Mouse (Mus musculus) urinary bladder, postnatal 14 days (tissue): ENCODE measurements around the gene Lrrc29.

Experiments
- DNase-seq: peaks from one replicate; pipeline ENCODE4 v3.0.0; 2021; ENCODE audit warnings: low spot score

Lrrc29 gene

DNA sequence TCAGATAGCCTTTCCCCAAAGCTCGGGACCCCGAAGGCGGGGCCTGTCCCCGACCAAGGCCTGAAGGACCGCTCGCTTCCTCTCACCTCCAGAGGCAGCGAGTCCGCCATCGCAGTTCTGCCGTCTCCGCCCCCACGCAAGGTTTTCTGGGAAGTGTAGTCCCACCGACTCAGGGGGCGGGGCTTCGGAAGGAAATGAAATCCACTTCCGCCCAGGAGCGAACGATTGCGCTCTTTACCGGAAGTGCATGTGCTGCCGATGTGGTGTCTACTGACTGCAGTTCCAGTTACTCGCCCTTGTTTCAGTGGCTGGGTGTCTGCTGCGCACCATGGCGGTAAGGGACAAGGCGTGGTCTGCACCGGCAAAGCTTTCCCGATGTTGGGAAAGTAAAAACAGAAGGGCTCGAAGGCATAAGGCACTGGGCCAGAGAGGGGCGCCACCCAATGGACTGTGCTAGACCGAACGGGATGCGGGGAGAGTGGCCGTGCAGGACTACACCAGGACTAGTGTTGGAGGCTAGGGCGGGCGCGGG, at the start of gene Lrrc29, which contains the start of gene Tmem208:
TSS of gene Lrrc29 (minus strand) at position 138 of the 532 bp plus-strand sequence.
TSS of gene Tmem208 (plus strand) at position 214 of the 532 bp plus-strand sequence.
- DNase-seq = peak; percentile 98

DNA sequence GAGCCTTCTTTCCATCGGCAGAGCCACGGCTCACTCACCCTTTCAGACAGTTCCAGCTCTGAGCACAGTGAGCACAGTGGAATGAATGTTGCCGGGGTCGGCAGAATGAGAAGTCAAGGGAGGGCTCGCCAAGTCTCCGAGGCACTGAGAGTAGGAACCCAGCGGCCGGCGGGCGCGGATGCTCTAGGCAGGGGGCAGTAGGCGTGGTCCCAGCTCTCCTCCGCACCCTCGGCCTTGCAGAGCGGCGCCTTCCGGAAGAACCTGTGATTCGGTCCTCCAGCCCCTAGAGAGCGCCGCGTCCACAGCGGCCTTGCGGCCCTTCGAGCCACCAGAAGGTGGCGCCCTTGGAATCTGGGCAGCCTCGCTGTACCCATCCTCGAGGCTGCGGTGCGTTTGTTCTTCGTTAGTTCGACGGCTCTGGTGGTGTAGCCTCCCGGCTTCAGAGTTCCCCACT, 48.5 kb upstream of the Lrrc29 start:
- DNase-seq = no peak

DNA sequence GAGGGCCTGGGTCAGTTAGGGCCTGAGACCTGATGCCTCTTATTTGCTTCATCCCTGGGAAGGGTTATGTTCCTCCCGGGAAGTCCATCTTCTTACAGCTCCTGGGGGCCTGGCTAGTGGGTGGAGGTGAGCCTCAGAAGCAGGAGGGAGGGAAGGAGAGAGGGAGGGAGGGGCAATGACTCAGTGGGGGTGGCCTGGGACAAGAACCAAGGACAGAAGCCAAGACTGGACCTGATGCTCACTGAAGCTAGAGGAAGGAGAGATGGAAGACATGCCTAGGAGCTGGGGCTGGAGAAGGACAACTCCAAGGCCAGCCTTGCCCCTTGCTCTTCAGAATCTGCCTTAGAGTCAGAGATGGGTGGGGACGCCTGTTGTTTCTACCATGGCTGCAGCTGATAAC, 47.0 kb upstream of the Lrrc29 start, which contains the start of gene Plekhg4:
TSS of gene Plekhg4 (plus strand) at position 243 of the 400 bp plus-strand sequence.
- DNase-seq = no peak

DNA sequence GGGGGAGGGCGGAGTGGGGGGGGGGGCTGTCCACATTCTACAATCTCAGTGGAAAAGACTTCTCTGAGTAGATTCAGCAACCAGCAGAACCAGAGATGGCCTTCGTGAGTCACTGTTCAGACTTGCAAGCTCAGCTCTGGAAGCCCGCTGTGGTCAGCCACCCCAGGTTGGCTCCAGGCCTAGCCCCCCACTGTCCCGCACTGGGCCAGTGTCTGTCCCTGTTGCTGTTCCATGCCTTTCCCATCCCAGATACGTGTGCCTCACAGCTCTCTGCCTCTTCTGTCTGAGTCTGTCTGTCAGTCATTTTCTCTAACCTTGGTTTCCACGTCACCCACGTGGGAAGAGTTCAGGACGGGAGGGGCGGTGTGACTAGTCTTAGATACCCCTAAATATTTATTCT, 46.4 kb upstream of the Lrrc29 start:
- DNase-seq = no peak

DNA sequence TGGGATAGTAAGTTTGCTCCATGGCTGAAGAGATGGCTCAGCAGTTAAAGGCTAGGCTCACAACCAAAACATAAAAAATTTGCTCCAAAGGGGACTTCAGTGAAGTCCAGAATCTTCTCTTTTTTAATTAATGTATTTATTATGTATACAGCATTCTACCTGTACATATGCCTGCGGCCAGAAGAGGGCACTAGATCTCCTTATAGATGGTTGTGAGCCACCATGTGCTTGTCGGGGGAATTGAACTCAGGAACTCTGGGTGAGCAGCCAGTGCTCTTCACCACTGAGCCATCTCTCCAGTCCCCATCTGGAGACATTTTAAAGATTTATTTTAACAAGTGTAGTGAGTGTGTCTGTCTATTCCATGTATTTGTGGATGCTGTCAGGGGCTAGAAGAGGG, 41.0 kb upstream of the Lrrc29 start:
- no peak for DNase-seq

DNA sequence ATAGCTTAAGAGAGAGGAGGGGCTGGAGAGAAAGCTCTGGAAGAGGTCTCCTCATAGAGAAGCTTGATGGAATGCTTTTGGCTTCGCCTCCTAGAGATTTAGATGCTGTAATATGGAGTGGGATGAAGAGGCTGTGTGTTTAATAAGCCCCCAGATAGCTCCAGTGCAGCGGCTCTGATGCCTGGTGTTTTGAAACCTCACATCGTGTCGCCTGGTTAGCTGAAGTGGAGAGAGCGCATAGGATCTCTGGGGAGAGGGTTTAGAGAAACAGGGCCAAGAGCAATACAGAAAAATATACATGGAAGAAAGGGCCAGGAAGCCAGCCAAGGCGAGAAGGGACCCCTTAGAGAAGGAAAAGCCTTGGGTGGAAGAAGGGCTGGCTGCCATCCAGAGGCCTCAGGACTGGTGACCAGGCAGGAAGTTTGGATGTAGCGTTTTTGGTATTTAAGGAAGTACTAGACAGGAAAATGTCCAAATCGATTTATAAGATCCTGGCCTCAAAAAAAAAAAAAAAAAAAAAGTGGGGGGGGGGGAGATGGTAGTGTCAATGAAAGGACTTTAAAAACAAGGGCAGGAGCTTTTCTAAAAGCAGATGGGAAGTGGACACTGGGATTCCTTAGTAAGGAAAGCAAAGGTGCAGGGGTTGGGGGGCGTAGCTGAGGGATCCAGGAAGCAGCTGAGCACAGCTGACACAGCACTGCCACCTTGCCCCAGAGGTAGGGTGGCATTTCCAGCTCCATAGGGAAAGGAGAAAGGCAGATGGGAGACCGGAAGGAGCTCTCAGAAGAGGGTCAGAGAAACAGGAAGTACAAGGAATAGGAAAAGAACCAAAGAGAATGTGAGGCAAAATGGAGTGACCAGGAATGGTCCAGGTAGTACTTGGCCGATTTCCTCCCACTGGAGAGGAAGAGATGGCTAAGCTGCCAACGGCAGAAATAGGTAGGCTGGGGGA, 35.9 kb upstream of the Lrrc29 start:
- DNase-seq = no peak

DNA sequence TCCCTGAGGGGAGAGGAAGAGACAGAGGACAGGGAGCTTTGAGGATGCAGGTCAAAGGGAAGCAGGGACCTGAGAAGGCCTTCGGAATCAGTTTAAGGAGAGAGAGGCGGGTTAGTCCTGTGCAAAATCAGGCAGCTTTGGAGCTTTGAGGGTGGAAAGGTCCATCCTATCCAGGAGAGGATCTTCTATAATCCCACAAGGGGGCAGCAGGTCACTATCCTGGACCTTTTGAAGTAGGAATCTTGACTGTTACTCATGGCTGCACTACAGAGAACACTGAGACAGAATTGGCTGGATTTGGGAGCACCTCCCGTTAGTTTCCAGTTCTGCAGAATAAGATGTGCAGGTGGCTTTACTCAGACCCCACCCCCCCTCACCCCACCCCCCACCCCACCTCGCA, 33.6 kb upstream of the Lrrc29 start:
- DNase-seq = no peak

DNA sequence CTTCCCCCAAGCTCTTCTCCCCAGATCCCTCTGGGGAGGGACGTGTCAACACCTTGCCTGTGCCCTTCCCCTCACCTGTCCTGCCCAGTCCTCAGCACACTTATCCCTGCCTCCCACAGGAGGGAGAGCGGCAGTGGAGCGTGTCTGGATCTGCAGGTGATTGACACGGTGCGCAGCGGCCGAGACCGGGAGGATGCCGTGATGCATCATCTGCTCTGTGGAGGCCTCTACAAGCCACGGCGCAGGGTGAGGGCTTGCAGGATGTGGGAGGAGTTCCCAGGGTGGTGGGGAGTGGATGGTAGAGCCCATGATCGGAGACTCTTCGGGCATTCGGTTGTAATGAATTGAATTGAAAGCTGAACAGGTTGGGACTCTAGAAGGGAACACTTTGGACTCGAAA, 33.1 kb upstream of the Lrrc29 start:
- no peak for DNase-seq

DNA sequence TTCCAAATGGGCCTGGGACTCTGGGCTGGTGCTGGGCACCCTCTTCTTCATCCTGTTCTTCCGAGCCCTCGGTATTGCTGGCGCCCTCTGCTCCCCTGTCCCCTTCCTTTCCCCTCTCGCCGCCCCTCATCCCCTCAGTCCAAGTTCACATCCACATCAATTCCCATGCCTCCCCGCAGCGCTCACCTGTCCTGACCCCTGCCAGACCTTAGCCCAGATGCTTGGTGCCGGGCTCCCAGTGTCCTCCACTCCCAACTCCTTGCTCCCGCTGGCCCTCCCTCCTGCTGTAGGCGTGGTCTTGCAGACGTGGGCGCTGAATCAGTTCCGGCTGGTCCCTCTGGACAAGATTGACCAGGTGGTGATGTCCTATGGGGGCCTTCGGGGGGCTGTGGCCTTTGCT, 30.6 kb upstream of the Lrrc29 start:
- no peak for DNase-seq

DNA sequence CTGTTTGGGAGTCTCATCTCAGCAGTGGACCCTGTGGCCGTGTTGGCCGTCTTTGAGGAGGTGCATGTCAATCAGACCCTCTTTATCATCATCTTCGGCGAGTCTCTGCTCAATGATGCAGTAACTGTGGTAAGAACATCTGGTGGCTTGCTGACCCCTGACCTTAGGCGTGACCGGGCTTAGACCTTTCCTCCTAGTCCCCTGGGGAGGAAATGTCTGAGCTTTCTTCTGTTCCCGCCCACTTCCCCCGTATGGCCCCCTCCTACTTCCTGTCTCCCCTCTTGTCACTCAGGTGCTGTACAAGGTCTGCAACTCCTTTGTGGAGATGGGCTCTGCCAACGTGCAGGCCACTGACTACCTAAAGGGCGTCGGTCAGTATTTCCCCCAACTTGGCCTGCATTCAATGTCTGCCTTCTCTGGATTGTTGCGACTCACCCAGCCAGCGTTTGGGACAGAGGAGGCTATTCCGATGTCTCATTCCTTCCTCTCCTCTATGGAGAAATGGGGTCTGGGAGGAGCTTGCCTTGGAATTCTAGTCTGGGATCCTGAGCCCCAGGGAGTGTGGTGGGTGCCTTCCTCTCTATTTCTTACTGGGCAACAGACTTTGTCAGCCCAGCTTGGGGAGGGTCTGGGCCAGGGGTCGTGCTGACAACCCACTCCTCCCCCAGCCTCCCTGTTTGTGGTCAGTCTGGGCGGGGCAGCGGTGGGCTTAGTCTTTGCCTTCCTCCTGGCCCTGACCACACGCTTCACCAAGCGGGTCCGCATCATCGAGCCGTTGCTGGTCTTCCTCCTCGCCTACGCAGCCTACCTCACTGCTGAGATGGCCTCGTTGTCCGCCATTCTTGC, 29.3 kb upstream of the Lrrc29 start:
- DNase-seq = no peak

DNA sequence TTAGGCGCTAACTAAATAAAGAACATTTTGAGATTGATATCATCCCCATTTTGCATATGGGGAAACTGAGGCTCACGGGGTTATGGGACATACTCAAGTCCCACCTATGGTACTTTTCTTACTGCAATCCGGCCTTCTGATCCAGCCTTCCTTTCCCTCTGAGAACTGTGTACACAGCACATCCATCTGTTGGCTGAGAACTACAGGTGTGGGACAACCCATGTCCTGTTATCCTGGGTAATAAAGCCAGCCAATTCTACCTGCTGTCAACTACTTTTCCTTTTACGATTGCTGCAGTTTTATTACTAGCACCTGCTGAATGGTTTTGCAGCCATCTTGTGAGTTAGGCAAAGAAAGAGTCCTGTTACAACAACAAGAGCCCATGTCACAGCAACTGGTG, 28.5 kb upstream of the Lrrc29 start:
- DNase-seq = no peak

DNA sequence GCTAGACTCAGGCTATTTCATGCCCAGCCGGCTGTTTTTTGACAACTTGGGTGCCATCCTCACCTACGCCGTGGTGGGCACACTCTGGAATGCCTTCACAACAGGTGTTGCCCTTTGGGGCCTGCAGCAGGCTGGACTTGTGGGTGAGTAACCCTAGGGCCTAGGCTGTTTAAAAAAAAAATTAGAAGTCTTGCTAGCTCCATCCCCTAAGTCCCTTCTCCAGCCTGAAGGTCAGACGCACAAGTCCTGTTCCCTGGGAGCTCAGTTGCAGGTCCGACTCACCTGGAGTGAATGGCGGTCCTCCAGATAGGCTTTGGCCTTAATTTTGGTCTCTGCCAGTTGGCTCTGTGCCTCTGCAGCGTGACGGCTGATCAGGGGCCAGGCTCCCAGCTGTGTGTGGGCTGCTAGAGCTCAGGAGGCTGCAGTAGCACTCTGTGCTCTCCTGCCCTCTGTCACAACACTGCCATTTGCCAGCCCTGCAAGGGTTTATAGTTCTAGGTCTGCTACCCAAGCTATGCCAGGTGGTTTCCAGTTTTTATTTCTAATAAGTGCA, 27.6 kb upstream of the Lrrc29 start:
- DNase-seq = no peak

DNA sequence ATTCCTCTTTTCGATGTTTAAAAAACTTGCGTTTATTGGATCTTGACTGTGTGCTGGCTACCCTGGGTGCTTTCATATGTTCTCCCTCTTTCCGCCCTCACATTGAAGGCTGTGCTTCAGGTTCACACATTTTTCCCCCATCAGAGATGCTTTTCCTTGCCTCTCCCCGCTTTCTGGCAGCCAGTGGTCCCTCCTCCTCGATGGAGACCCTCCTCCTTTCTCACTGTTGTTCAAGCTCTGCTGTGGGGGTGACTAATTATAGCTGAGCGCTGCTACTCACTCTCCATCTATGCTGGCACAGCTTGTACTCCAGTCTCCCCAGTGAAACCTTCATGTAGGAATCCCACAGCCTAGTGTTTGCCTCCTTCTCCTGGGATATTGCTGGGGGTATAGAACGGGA, 24.1 kb upstream of the Lrrc29 start:
- no peak for DNase-seq

DNA sequence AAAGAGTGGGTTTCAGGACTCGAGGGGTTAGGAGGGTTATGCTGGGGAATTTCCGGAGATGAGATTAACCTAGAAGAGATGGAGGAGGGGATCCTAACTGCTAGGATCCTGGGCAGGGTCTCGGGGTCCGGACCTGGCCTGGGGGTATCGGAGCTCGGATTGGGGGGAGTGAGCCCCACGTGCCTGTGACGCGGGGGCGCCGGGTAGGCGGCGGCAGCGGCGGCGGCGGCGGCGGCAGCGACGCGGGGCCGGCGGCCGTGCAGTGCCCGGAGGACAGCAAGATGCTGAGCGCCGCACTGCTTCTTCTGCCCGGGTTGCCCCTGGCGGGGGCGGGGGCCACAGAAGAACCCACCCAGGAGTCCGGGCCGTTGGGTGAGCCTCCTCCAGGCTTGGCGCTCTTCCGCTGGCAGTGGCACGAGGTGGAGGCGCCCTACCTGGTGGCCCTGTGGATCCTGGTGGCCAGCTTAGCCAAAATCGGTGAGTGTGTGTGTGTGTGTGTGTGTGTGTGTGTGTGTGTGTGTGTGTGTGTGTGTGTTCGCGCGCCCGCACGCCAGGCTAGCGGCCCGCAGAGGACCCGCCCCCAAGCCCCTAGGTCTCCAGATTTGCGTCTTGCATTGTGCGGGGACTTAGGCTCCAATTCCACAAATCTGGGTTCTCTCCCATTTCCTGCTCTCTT, 23.2 kb upstream of the Lrrc29 start:
- DNase-seq = no peak

DNA sequence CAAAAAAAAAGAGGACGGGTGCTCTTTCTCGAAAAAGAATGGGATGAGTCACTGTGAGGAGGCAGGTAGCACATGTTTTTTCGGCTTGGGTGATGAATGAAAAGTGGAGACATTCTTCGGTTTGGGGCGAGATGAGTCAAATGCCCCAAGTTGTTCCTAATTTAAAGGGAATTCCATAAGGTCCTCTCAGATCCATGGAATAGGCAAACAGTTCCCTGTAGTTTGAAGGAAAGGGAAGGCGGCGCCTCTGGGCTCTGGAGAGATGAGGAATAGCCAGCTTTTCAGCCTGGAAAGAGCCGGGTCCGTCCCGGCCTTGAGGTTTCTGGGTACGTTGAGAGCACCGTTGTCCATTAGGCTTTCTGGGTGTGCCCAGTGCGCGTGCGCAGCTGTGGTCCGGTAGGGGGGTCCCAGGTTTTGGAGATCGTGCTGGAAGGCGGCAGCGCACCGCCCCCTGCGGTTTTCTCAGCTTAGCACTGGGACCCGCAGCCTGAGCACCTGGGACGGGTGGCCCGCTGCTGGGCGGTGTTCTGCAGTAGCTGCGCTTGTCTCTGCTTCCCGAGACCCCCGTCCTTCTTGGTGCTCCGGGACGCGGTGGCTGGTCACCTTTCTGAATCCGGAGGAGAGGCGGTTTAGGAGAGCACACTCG, 22.5 kb upstream of the Lrrc29 start, which contains the start of gene Slc9a5:
TSS of gene Slc9a5 (plus strand) at position 394 of the 646 bp plus-strand sequence.
- no peak for DNase-seq

DNA sequence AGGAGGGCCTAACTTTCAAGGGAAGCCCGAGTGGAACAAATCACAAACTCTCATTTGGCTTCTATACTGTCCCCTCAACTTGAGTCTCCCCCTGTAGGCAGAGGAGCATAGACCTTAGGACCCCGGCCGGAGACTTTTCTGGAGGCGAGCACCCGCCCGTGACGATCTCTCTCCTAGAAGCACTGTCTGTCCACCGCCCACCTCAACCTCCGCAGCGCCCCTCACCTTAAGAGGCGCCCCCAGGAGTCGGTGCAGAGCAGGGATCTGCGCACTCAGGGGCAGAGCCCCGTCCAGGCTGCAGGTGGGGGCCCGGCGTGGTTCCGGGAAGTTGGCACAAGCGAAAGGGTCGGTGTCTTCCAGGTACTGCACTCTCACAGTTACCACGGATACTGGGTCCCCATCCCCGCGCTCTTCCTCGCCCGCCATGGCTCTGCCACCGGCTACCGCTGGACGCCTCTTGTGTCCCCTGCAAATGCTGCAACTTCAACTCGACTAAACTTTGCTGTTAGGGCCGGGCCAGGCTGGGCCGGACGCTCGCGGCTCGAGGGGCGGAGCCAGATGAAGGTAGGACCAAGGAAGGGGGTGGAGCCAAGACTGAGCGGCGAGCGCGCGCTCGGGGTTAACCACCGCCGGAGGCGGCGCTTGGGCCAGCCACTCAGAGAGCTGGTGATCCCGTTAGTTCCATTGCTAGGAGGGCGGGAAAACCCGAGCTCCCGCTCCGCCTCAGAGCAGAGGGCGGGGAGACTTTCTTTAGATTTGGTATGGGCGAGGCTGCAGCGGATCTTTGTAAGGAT, 21.5 kb upstream of the Lrrc29 start, which contains the start of gene Fhod1:
TSS of gene Fhod1 (minus strand) at position 526 of the 794 bp plus-strand sequence.
- peak; percentile 96 for DNase-seq

DNA sequence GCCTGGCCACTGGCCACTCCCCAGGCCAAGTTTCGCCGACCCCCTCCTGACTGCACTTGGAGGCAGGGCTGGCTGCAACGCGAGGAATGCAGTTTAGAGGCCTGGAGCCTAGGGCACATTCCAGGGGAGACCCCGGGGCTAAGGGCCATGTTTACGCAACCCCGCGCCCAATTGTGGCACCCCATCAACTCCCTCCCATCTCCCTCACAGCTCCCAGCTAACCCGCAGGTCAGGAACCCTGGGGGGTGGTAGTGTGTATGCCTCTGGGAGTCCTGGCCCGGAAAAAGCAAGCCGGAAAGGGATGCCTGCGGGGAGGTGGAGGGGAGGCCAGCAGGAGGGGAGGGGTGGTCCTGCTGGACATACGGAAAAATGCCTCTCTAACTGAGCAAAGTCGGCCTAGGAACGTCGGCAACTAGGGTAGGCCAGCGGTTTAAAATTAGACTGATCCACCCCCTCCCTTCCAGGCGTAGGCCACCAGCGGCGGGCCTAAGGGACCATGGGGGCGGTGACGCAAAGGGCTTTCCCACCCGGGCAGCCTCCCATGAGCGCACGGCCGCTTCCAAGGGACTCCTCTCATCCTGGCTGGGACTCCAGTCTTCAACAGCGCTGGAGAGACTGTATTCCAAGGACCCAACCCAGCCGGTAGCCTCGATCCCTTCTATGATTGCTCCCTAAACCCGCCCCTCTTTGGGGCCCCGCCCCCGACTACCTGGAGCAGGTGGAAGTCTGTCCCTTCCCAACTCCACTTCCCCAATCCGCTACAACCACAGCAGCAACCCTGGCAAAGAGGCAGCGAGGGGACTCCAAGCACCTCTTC, 20.7 kb upstream of the Lrrc29 start:
- peak; percentile 81 for DNase-seq

DNA sequence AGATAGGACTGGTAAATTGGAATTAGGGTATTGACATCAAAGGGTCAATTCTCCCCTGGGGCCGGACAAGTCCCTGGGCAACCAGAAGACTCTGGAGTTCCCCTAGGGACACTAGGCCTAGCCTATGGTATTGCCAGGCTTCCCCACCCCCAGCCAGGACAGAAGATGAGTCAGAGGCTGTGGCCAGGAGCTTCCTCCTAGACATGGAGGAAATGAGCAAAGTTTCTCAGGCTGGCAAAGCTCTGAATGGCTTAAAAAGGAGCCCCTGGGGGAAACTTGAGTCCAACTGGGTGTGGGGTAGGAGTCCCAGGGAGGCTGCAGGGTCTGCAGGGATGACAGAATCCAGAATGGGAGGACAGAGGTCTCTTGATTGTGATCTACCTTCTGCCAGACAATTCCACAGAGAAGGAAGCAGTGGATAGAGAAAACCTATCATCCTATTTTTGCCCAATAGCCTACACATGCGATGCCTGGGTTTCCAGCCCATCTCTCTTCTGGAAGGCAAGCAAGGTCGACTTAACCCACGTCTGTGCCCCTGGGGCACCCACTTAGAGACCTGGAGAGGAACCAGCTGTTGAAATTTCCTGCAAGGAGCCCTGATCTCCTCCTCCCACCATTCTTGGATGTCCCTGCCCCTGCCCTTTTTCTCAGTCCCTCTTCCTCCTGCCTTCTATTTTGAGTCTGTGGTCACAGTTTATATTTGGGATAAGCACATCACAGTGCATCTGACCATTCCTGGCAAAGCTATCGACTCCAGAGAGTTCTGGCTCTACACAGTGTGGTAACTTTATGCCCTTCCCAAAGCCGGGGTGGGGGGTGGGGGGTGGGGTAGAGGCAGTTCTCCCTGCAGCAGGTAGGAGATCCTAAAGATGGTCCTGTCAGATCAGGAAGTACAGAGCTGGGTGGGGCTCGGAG, 19.2 kb upstream of the Lrrc29 start:
- peak; percentile 68 for DNase-seq
